Mouse (Mus musculus) adrenal gland (tissue): Measurements from ENCODE around the gene Ifna7.
"Not testable (repeated sequence)": the region's sequence is repeated elsewhere in the genome, so short reads cannot be mapped to it uniquely, and the experiment has no call there.

Experiments used
- intact Hi-C: fragments of 180-260 bp; cut with DNase I; formaldehyde crosslinking; loops from one replicate; pipeline ENCODE4 v1.15.1; 2025
- long read RNA-seq, 2 experiments: library from polyadenylated mRNA; unstranded; transcript quantifications; one replicate each; pipeline ENCODE4 v2.0.0; 2020; ENCODE audit warnings: borderline replicate concordance in 1 of 2; ENCODE audit not compliant: insufficient replicate concordance in 1 of 2

Gene Ifna7
- long read RNA-seq, experiment 1 = 0 reads
- long read RNA-seq, experiment 2 = 0 reads

DNA sequence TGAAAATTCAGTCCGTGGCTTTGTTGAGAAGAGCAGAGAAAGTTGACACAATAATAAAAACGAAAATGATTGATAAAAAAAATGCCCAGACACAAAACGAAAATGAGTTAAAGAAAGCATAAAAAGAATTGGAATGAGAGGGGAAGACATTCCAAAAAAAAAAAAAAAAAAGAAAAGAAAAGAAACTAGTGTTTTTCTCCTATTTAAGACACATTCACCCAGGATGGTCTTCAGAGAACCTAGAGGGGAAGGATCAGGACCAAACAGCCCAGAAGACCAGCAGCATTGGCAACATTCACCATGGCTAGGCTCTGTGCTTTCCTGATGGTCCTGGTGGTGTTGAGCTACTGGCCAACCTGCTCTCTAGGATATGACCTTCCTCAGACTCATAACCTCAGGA lies at the start of gene Ifna7:
Ifna7 (plus strand) TSS at position 301 of the 400 bp plus-strand sequence.
- intact Hi-C loops = no loop called here

DNA sequence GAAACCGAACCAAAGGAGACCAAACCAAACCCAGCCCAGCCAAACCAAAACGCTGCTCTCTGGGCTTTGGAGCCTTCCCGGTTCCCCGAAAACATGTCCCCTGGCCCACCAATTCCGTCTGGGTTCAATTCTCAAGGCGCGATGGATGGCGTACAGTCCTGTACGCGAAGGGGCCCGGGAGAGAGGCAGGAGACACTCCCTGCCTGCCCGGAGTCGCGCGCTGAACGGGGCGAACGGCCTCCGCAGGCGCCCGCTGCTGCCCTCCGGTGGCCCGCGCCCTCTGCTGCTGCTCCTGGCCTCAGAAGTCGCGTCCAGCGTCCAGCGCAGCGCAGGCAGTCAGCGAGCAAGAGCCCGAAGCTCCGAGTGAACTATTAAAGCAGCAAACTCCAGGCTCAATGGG lies 42.5 kb upstream of the Ifna7 start, which contains the start of gene Gm13290:
Gm13290 (plus strand) TSS at position 301 of the 400 bp plus-strand sequence.
- intact Hi-C loops = not testable (repeated sequence)

DNA sequence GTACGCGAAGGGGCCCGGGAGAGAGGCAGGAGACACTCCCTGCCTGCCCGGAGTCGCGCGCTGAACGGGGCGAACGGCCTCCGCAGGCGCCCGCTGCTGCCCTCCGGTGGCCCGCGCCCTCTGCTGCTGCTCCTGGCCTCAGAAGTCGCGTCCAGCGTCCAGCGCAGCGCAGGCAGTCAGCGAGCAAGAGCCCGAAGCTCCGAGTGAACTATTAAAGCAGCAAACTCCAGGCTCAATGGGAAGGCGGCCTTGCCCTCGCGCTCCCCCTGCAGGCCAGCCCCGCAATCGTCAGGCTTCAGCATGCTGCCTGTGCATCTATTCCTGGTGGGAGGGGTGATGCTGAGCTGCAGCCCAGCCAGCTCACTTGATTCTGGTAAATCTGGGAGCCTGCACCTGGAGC lies 39.4 kb upstream of the Ifna7 start, which contains the start of gene Gm13289:
Gm13289 (plus strand) TSS at position 301 of the 400 bp plus-strand sequence.
- intact Hi-C loops = not testable (repeated sequence)

DNA sequence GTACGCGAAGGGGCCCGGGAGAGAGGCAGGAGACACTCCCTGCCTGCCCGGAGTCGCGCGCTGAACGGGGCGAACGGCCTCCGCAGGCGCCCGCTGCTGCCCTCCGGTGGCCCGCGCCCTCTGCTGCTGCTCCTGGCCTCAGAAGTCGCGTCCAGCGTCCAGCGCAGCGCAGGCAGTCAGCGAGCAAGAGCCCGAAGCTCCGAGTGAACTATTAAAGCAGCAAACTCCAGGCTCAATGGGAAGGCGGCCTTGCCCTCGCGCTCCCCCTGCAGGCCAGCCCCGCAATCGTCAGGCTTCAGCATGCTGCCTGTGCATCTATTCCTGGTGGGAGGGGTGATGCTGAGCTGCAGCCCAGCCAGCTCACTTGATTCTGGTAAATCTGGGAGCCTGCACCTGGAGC lies 36.5 kb upstream of the Ifna7 start, which contains the start of gene Gm13272:
Gm13272 (plus strand) TSS at position 301 of the 400 bp plus-strand sequence.
- intact Hi-C loops = not testable (repeated sequence)

DNA sequence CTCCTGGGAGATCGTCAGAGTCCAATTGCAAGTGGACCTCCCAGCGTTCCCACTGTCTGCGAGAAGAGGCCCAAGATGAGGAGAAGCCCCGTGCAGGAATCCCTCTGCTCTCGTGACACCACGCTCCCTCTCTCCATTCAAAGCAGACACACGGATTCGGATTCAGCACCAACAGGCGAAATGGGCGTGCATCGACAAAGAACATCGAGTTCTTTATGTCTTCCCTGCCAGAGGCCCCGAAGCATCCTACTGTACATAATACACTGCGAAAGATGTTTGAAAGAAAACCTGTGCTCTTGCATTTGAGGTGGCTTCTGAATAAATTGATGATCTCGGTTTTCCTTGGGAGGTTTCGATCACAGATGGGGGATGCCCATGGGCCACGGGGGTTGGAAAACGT lies 35.7 kb upstream of the Ifna7 start:
- intact Hi-C loops = not testable (repeated sequence)

DNA sequence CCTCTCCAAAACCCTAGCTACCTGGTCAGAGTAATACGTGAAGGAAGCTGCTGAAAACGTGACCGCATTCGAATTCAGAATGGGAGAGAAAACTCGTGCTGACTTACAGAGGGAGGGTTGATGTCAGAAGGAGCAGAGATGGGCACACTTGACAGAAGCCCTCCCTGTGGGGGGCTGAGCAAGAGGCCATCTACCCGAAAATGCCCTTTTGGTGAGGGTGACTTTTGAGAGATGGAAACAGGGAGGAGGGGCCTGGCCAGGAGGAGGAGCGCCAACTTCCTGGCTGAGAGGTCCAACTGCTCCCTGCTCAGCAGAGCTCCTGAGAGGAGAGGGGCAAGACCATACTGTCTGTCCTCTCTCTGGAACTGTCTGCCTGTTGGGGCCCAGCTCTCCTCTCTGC lies 34.2 kb upstream of the Ifna7 start, which contains the start of gene Ifnz:
Ifnz (plus strand) TSS at position 301 of the 400 bp plus-strand sequence.
- intact Hi-C loops = not testable (repeated sequence)

DNA sequence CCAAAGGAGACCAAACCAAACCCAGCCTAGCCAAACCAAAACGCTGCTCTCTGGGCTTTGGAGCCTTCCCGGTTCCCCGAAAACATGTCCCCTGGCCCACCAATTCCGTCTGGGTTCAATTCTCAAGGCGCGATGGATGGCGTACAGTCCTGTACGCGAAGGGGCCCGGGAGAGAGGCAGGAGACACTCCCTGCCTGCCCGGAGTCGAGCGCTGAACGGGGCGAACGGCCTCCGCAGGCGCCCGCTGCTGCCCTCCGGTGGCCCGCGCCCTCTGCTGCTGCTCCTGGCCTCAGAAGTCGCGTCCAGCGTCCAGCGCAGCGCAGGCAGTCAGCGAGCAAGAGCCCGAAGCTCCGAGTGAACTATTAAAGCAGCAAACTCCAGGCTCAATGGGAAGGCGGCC lies 33.7 kb upstream of the Ifna7 start:
- intact Hi-C loops = not testable (repeated sequence)

DNA sequence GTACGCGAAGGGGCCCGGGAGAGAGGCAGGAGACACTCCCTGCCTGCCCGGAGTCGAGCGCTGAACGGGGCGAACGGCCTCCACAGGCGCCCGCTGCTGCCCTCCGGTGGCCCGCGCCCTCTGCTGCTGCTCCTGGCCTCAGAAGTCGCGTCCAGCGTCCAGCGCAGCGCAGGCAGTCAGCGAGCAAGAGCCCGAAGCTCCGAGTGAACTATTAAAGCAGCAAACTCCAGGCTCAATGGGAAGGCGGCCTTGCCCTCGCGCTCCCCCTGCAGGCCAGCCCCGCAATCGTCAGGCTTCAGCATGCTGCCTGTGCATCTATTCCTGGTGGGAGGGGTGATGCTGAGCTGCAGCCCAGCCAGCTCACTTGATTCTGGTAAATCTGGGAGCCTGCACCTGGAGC lies 30.6 kb upstream of the Ifna7 start, which contains the start of gene Gm13276:
Gm13276 (plus strand) TSS at position 301 of the 400 bp plus-strand sequence.
- intact Hi-C loops = not testable (repeated sequence)

DNA sequence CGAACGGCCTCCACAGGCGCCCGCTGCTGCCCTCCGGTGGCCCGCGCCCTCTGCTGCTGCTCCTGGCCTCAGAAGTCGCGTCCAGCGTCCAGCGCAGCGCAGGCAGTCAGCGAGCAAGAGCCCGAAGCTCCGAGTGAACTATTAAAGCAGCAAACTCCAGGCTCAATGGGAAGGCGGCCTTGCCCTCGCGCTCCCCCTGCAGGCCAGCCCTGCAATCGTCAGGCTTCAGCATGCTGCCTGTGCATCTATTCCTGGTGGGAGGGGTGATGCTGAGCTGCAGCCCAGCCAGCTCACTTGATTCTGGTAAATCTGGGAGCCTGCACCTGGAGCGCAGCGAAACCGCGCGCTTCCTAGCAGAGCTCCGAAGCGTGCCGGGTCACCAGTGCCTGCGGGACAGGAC lies 27.6 kb upstream of the Ifna7 start, which contains the start of gene Gm13277:
Gm13277 (plus strand) TSS at position 231 of the 400 bp plus-strand sequence.
- intact Hi-C loops = not testable (repeated sequence)

DNA sequence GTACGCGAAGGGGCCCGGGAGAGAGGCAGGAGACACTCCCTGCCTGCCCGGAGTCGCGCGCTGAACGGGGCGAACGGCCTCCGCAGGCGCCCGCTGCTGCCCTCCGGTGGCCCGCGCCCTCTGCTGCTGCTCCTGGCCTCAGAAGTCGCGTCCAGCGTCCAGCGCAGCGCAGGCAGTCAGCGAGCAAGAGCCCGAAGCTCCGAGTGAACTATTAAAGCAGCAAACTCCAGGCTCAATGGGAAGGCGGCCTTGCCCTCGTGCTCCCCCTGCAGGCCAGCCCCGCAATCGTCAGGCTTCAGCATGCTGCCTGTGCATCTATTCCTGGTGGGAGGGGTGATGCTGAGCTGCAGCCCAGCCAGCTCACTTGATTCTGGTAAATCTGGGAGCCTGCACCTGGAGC lies 24.8 kb upstream of the Ifna7 start, which contains the start of gene Gm13278:
Gm13278 (plus strand) TSS at position 301 of the 400 bp plus-strand sequence.
- intact Hi-C loops = not testable (repeated sequence)

DNA sequence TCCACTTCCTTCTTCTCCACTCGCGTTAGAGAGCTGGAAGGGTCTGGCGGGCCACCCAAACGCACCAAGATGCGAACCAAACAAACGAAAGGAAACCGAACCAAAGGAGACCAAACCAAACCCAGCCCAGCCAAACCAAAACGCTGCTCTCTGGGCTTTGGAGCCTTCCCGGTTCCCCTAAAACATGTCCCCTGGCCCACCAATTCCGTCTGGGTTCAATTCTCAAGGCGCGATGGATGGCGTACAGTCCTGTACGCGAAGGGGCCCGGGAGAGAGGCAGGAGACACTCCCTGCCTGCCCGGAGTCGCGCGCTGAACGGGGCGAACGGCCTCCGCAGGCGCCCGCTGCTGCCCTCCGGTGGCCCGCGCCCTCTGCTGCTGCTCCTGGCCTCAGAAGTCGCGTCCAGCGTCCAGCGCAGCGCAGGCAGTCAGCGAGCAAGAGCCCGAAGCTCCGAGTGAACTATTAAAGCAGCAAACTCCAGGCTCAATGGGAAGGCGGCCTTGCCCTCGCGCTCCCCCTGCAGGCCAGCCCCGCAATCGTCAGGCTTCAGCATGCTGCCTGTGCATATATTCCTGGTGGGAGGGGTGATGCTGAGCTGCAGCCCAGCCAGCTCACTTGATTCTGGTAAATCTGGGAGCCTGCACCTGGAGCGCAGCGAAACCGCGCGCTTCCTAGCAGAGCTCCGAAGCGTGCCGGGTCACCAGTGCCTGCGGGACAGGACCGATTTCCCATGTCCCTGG lies 21.9 kb upstream of the Ifna7 start, which contains the start of gene Gm13275:
Gm13275 (plus strand) TSS at position 552 of the 740 bp plus-strand sequence.
- intact Hi-C loops = not testable (repeated sequence)

DNA sequence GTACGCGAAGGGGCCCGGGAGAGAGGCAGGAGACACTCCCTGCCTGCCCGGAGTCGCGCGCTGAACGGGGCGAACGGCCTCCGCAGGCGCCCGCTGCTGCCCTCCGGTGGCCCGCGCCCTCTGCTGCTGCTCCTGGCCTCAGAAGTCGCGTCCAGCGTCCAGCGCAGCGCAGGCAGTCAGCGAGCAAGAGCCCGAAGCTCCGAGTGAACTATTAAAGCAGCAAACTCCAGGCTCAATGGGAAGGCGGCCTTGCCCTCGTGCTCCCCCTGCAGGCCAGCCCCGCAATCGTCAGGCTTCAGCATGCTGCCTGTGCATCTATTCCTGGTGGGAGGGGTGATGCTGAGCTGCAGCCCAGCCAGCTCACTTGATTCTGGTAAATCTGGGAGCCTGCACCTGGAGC lies 18.9 kb upstream of the Ifna7 start, which contains the start of gene Gm13279:
Gm13279 (plus strand) TSS at position 301 of the 400 bp plus-strand sequence.
- intact Hi-C loops = not testable (repeated sequence)

DNA sequence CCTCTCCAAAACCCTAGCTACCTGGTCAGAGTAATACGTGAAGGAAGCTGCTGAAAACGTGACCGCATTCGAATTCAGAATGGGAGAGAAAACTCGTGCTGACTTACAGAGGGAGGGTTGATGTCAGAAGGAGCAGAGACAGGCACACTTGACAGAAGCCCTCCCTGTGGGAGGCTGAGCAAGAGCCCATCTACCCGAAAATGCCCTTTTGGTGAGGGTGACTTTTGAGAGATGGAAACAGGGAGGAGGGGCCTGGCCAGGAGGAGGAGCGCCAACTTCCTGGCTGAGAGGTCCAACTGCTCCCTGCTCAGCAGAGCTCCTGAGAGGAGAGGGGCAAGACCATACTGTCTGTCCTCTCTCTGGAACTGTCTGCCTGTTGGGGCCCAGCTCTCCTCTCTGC lies 16.7 kb upstream of the Ifna7 start, which contains the start of gene Gm13285:
Gm13285 (plus strand) TSS at position 301 of the 400 bp plus-strand sequence.
- intact Hi-C loops = not testable (repeated sequence)

DNA sequence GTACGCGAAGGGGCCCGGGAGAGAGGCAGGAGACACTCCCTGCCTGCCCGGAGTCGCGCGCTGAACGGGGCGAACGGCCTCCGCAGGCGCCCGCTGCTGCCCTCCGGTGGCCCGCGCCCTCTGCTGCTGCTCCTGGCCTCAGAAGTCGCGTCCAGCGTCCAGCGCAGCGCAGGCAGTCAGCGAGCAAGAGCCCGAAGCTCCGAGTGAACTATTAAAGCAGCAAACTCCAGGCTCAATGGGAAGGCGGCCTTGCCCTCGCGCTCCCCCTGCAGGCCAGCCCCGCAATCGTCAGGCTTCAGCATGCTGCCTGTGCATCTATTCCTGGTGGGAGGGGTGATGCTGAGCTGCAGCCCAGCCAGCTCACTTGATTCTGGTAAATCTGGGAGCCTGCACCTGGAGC lies 13.1 kb upstream of the Ifna7 start, which contains the start of gene Gm13287:
Gm13287 (plus strand) TSS at position 301 of the 400 bp plus-strand sequence.
- intact Hi-C loops = not testable (repeated sequence)

DNA sequence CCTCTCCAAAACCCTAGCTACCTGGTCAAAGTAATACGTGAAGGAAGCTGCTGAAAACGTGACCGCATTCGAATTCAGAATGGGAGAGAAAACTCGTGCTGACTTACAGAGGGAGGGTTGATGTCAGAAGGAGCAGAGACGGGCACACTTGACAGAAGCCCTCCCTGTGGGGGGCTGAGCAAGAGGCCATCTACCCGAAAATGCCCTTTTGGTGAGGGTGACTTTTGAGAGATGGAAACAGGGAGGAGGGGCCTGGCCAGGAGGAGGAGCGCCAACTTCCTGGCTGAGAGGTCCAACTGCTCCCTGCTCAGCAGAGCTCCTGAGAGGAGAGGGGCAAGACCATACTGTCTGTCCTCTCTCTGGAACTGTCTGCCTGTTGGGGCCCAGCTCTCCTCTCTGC lies 10.8 kb upstream of the Ifna7 start, which contains the start of gene Gm13288:
Gm13288 (plus strand) TSS at position 301 of the 400 bp plus-strand sequence.
- intact Hi-C loops = not testable (repeated sequence)

DNA sequence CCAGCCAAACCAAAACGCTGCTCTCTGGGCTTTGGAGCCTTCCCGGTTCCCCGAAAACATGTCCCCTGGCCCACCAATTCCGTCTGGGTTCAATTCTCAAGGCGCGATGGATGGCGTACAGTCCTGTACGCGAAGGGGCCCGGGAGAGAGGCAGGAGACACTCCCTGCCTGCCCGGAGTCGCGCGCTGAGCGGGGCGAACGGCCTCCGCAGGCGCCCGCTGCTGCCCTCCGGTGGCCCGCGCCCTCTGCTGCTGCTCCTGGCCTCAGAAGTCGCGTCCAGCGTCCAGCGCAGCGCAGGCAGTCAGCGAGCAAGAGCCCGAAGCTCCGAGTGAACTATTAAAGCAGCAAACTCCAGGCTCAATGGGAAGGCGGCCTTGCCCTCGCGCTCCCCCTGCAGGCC lies 10.3 kb upstream of the Ifna7 start:
- intact Hi-C loops = not testable (repeated sequence)

DNA sequence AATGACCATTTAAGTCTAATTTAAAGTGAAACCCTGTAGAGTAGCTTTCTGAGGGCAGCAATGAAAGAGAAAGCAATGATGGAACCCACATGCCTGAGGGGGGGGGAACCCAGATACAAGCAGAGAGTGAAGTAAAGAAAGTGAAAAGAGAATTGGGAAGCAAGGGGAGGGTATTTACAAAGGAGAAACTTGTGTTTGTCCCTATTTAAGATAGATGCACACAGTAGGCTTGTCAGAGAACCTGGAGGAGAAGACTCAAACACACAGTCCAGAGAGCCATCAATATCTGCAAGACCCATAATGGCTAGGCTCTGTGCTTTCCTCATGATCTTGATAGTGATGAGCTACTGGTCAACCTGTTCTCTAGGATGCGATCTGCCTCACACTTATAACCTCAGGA lies 3.6 kb downstream of the Ifna7 start, which contains the start of gene Ifna11:
Ifna11 (plus strand) TSS at position 301 of the 400 bp plus-strand sequence.
- intact Hi-C loops = loop anchor here (5.0 kb wide), 1 partner anchor 137 kb away; the partner anchor contains the start of gene Ifna2

DNA sequence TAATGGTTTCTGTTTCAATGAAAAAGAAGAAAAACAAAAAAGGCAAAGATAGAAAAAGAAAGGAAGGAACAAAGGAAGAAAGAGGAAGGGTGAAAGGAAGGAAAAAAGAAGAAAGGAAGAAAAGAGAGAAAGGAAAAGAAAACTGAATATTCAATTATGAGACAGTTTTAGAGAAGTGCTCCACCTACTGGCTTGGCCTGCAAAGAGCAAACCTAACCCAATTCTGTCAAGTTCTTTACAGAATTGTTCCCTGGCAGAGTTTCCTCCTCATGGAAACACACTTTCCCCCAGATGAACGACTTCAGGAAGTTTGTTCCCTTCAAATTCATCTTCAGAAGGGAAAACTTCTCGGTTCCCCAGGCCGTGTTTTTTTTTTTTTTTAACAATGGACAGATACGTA lies 7.0 kb downstream of the Ifna7 start:
- intact Hi-C loops = loop anchor here (5.0 kb wide), 1 partner anchor 141 kb away; the partner anchor contains the start of gene Ifna2

DNA sequence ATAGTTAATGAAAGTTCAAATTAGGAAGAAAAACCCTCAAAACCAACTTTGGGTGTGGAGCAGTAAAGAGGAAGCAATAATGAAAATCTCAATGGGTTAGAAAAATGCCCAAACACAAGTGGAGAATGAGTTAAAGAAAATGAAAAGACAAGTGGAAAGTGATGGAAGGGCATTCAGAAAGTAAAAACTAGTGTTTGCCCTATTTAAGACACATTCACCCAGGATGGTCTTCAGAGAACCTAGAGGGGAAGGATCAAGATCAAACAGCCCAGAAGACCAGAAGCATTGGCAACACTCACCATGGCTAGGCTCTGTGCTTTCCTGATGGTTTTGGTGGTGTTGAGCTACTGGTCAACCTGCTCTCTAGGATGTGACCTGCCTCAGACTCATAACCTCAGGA lies 11.1 kb downstream of the Ifna7 start, which contains the start of gene Ifna6:
Ifna6 (plus strand) TSS at position 301 of the 400 bp plus-strand sequence.
- intact Hi-C loops = not testable (repeated sequence)

DNA sequence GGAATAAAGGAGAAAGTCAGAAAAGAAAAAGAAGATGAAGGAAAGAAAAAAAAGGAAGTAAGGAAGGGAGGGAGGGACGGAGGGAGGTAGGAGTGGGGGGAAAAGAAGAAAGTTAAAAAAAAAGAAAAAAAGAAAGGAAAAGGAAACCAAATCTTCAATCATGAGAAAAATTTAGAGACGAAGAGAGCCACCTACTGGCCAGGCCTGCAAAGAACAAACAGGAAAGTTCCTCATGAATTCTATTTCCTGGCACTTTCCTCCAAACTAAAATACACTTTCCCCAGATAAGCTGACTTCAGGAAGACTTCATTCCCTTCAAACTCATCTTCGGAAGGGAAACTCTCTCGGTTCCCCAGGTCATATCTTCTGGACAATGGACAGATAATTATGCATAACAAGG lies 14.5 kb downstream of the Ifna7 start:
- intact Hi-C loops = no loop called here

DNA sequence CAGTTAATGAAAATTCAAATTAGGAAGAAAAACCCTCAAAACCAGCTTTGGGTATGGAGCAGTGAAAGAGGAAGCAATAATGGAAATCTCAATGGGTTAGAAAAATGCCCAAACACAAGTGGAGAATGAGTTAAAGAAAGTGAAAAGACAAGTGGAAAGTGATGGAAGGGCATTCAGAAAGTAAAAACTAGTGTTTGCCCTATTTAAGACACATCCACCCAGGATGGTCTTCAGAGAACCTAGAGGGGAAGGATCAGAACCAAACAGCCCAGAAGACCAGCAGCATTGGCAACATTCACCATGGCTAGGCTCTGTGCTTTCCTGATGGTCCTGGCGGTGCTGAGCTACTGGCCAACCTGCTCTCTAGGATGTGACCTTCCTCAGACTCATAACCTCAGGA lies 19.2 kb downstream of the Ifna7 start, which contains the start of gene Ifna5:
Ifna5 (plus strand) TSS at position 301 of the 400 bp plus-strand sequence.
- intact Hi-C loops = not testable (repeated sequence)
